Mouse (Mus musculus) skeletal muscle tissue, adult 2 months (tissue): ENCODE data around the gene Ccr9.
"Not testable (repeated sequence)": the region's sequence is repeated elsewhere in the genome, so short reads cannot be mapped to it uniquely, and the experiment has no call there.

Experiments
- DNase-seq: peaks from one replicate; pipeline ENCODE4 v3.0.0-alpha.2; 2012; ENCODE audit warnings: low read depth, low spot score

The Ccr9 gene

DNA sequence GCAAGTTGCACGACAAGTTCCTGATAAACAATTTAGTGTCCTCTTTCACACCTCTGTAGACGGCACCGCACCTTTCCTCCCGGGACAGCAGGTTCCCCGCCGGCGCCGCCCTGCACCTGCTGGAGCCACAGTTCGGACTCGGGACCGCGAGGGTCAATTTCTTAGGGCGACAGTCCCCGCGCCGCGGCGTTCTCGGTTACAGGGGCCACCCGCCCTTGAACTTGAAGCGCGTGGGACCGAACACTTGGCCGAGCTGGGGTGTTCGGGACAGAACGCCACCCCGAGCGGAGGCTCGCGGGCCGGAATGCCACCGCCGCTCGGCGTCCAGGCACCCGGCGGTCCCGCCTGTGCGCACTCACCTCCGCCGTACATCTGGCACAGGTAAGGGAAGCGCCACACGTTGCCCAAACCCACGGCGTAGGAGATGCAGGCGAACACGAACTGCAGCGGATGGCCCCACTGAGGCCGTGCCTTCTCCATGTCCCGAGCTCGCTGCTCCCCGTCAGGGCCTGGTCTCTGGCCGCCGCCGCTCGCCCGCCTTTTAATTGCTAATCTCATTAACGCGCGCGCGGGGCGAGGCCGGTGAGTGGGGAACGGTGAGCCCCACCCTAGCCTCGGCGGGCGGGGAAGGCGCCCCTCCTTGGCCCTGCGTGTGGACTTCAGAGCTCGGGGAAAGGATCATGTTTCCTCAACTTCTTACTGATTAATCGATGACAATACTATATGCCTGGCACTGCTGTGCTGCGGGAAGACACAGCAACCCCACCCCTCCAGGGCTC is at the start of gene Ccr9, which contains the start of gene Slc6a20a:
Gene Ccr9 (plus strand): TSS at position 113 of the 779 bp plus-strand sequence.
Gene Slc6a20a (minus strand): TSS at position 559 of the 779 bp plus-strand sequence.
- no peak for DNase-seq

DNA sequence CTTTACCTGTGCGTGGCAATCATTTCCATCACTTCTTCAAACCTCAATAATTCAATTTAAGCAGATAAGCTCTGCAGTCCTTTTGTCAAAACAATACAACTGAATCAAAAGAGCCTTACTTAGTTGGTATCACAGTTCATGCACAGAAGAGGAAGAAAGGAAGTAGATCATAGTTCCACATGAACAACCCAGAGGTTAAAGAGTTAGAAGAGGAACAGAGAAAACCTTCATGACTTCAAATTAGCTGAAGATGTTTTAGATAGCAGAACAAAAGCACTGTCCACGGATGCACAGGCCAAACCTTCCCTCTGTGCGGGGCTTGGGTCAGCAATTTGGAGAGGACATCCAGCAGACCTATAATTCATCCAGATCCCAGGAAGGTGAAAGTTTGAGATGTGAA is 46.6 kb upstream of the Ccr9 start:
- no peak for DNase-seq

DNA sequence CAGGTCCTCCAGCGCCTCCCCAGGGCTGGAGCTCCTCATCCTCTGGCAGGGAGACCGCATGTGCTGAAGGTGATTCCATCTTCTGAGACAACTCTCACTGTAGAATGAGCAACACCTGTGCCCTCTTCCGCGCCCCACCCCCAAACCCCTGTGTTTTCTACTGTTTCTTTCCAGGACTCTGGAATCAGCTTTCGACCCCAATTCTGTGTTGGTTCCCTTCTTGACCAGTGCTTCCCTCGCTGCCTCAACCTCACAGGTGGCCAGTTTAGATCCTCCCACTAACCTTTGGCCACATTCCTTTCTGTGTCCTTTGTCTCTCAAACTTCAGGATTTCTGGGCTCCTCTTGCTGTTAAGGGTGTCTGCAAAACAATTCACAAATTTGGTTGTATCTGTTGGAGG is 46.0 kb upstream of the Ccr9 start, which contains the start of gene Slc6a20b:
Gene Slc6a20b (minus strand): TSS at position 285 of the 400 bp plus-strand sequence.
- no peak for DNase-seq

DNA sequence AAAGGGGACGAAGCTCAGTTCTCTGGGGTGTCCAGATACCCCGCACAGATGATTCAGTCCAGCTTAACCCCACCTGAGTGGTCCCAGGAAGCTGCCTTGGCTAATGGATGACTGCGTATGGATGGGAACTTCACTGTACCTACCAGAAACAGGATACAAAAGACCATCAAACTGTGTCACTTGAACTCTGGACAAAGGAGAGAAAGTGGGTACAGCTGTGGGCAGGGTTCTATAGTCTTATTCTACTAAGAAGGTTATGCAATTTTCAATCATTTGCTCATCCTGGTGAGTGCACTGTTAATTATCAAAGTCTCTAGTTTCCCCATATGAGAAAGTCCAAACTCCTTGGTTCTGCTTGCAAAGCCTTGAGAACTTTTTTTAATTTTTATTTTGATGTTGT is 45.2 kb upstream of the Ccr9 start:
- no peak for DNase-seq

DNA sequence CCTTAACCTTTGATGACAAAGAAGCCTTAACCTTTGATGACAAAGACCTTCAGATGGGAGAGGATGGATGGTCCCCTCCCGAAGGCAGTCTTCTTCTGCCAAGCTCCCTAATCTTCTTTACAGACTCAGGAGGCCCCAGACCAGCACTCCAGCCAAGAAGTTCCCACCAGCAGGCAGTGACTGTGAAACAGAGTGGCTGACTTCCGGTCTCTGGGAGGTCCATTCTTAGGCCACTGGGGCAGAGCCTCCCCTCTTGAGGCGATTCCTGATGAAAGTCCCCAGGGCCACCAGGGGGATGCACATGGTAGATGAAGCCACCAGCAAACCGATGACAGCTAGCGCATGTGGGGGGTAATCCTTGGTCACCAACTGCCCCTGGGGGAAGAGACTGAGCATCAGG is 41.5 kb upstream of the Ccr9 start:
- no peak for DNase-seq

DNA sequence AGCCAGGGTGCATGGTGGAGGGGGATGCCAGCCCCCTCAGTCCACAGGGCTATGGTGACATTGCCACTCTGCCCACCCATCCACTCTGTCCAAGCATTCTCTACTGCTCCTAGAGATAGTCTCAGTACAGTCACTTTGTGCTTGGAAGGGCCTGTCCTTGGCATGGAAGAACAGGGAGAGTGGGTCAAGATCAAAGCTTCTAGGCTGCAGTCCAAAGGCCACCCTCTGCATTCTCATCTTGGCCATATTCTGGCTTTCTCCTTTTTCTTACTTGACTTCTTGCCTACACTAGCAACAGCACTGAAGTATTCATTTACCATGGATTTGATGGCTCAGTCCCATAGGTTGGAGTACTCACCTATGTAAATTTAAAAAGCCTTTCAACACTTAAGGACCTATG is 40.0 kb upstream of the Ccr9 start:
- DNase-seq, result no peak

DNA sequence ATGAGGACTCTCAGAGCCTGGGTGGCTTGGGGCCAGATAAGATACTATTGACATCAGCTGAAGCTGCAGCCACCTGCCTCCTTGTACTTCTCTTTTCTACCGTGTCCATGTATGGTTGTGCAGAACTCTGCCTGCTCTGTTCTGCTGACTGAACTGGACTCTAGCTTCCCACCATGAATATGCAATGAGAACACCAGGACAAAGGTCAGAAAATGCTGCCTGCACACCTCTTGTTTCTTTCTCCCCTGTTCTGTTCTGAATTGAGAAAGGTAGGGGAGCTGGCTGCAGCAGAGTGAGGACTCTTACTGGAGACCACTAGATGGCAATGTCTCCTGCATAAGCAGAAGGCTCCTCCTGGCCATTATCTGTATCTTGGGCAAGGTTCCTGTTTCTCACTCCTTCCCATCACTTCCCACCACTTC is 39.6 kb upstream of the Ccr9 start:
- no peak for DNase-seq

DNA sequence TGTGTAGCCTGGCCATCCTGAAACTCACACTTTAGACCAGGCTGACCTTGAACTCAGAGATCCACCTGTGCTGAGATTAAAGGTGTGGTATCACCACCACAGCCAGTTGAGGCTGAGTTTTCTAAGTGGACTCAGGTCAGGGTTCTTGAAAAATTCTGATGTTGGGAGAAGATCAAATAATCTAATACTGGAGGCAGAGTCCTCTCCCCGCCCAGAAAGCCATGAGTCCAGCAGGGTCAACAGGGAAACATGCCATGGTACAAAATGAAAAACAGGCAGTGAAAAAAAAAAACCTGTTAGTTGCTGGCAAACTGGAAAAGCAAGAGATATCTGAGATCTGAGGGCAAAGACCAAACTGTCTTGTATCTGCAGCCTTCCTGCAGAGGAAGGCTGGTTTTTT is 38.1 kb upstream of the Ccr9 start:
- no peak for DNase-seq

DNA sequence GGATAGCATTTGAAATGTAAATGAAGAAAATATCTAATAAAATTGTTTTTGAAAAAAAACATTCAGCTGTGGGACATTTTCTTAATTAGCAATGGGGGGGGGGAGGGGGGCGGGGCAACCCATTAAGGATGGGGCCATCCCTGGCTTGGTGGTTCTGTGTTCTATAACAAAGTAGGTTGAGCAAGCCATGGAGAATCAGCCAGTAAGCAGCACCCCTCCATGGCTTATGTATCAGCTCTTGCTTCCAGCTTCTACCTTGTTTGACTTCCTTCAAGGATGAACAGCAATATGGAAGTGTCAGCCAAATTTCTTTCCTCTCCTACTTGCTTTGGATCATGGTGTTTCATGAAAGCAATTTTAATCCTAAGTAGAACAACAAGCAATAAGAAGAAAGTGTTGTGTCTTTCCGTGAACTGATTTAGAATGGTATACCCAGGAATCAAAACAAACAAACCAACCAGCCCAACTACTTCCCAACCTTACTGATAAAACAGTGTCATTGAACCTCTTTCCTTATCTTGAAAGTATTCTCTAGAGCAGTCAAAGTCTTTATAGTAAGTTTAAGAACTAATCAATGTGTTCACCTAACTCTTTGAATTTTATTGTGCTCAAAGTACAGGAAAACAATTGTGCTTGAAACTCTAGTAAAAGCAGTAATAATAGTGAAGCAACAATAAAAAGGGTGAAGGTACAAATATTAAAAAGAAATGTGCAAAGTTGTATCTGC is 28.3 kb upstream of the Ccr9 start:
- DNase-seq, result no peak

DNA sequence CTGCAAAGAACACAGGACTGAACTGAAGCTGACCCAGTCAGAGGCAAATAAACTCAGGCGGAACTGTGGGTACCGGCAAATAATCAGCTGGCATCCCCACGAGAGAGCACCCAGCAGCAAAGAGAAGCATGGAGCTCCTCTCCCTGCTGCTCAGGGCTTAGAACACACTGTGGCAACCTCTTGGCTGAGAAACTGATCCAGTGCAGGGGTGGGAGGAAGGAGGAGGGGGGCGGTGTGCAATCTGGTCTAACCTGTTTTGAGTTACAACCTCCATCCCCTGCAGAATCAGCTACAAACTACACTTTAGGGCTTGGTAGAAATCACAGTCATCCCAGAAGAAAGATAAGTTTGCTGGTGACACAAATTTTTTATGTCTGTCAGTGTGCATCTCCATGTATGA is 26.9 kb upstream of the Ccr9 start:
- DNase-seq, result no peak

DNA sequence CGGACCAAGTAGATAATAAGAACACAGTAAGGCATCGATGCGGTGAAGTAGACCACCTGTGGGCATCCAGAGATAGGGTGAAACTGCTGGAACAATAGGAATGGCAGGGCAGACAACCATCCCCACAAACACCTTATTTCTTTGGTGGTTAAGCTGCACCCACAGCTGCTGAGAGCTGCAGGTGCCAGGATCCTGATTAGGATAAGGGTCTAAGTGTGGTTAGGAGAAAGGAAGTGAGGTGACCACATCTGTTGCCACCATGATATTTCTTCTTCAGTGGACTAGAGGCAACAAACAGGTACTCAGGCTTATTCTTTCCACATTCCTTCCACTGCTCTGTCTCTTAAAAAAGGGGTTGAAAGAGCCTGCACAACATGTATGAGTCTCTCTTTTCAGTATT is 20.8 kb upstream of the Ccr9 start:
- no peak for DNase-seq

DNA sequence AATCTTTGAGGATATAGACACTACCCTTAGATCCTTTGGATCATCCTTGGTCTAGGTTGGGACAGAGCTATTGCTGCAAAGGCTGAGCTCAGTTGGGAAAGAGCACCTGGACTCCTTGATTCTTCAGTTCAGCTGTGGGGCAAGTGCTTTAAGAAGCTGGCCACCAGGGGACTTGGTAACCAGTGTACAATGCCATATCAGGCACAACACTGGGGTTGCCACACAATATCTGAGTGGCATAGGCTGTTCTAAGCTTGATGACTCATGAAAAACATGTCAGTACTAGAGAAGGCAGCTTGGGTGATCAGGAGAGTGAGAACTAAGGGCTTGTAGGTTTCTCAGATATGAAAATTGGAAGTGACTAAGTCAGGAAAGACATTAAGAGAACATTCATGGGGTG is 19.3 kb upstream of the Ccr9 start:
- DNase-seq, result no peak

DNA sequence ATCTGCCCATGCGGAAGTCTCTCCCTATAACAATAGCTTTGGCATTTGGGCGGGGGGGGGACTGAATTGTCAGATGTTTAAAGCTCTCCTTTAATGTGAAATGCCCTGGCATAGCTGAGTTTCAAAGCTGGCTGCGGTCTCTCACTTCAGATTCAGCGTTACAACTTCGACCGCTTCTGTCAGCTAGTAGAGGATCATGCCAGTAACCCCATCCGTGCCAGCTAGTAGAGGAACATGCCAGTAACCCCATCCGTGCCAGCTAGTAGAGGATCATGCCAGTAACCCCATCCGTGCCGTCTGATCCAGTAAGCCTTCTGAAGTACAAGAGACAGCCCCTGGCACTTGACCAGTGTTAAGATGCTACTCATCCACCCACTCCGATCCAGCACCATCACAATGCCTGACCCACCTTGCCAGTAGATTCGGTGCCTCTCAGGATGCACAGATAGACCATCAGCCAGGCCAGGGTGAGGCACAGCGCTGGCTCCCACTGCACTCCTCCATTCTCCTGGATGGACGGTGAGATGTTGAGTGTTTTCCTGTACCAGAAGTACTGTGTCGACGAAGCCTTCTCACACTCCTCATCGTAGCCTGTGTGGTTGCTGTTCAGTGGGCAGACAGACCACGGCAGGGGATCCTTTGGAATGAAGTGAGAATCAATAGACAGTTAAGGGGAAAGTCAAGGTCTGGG is 18.1 kb upstream of the Ccr9 start:
- not testable (repeated sequence) for DNase-seq

DNA sequence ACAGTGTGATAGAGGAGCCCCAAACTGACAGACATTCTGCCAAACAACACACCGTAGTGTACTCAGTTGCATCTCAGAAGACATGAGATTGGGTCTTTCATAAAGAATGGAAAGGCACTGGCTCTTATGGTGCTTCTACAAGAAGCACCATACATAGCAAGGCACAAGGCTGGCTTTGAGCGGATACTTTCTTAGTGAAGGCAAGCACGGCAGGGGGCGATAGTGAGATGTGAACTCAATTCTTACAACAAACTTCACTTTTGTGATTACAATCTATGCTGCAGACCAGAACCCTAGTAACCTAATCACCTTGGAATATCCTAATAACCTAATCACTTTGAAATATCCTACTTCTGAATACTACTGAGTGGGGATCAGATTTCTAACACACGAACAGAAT is 12.6 kb upstream of the Ccr9 start:
- peak; percentile 7 for DNase-seq

DNA sequence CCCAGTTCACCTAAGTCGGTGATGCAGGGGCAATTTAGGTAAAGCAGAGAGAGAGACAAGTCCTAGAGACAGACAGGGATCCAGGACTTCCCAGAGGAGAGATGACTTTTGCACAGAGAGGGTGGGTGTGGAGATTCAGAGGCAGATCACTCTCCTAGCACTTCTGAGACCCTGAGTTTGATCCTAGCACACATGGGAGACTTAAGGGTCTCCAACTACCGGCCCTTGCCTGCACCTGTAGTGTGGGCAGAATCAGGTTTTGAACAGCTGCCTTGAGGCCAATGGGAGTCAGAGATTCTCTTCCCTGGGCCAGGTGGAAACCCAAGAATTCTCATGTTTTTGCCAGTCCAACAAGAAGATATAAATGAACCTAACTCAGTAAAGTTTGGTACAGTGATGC is 959 bp downstream of the Ccr9 start:
- DNase-seq, result no peak

DNA sequence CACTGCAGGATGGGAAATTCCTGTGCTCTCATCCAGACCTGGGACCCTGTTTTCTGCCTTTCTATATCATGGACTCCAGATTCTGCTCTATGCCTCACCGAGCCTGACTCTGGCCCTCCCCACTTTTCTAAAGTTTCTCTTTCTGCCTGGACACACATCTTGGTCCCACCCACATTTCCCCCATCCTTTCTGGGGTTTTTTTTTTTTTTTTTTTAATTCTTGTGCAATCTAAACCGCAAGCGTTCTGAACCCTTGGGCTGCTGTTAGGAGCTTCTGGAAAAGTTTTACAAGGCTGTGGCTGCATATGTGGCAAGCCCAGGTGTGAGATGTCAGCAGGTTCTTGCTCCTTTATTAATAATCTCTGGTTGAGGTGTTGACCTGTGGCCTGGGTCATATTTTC is 5.5 kb downstream of the Ccr9 start:
- no peak for DNase-seq

DNA sequence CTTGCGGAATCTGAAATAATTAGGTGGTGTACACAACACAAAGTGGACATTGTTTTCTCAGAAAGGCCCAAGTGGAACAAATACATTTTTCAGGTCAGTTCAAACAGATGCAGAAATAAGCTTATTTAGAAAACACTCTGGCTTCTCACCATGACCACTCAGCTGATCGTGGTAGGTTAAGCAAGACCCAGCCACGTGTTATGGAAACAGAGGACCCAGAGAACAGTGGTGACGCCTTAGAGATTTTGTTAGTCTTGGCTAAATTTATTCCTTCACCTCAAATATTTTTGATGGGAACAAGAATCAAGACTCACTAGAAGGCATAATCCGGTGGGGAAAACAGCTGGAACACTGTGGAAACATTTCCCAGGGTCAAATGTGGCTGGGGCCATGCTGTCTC is 8.0 kb downstream of the Ccr9 start:
- no peak for DNase-seq

DNA sequence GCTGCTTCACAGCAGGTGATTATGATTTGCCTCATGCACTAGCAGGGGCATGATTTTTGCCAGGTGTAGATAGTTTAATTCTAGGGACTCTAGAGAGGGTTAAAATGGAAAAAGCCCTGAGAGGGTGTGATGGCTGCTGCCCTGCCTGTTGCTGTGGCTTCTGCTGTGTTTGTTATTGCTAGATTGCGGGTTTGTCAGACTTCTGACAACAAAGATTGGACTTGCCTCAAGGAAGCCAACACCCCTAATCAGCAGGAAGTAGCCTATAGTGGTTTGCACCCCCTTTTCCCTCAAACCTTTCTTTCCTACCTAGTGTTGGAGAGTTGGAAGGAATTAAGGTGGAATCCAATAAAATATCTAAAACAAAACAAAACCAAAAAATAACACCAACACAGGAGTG is 10.0 kb downstream of the Ccr9 start:
- DNase-seq, result no peak

DNA sequence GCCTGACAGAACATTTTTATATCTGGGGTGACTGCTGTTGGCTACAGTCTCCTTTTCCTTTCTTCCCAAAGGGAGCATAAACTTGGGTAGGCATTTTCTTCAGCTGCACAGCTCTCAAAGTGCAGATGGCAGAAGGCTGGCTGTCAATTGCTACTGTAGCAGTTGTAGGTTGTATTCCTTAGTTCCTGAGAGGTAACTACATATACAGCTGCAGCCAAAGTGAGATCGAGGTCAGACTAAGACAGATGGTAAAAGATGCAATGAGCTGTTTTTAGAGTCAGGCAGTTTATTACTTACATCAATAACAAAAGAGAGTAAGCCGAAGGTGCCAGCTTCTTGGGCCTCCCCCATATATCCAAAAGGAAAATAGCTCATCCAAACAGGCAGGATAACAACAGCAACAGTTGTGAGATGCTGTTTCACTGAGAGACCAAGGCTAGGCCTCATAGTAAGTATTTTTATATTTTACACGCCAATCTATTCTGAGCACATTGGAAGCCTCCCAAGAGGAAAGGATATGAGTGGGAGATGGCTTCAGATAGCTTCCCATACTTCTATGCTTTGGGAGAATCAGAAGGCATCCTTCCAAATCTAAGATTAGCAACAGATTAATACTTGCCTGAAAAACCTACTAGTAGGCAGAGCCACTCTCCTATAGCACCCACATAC is 17.5 kb downstream of the Ccr9 start:
- DNase-seq, result no peak

DNA sequence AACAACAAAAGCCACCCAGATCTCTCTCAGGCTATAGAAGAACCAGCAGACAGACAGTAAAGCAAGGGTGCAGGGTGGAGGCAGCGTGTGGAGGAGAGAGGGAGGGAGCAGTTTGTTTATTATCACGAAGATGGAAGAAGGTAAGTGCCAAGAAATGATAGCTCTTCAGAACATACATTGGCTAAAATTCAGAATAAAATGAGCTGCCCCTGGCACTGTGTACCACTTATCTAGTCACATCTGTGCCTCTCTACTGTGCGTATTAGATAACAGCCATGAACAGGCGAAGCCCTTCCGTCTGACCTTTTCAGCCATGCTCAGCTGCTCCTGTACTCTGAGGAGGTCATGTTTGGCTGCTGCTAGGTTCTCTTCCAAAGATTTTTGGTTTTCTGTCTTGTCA is 23.6 kb downstream of the Ccr9 start:
- DNase-seq, result no peak

DNA sequence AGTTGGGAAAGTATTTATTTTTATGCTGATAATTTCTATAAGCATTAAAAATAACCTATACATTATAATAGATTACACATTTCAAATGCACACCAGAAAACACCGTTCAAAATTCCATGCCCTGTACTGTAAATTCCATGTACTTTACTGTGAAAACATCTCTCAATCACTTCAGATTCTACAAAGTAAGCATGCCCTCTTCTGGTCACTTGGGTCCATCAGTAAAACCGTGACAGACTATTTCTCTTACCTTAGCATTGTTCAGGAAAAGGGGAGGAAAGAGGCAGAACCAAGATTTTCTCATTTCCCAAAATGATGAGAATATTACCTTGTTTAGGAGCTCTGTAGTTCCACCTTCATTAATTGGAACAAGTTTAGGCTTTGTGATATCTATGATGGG is 31.0 kb downstream of the Ccr9 start:
- DNase-seq, result no peak

DNA sequence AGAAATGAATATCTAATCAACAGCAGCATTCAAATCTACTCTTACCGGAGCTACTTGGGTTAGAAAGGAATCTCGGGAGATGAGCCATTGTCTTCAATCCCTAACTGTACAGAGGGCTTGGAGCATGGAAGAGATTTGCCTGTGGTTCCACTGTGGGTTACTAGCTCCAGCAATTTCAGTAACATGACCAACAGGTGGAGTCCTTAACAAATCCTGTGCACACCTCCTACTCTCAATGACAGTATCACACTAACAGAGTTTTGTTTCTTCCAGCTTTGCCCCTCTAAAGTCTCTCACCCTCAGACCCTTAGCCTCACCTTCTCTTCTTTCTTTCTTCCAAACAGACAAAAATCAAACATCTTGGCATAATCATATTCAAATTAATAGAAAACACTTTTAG is 34.9 kb downstream of the Ccr9 start:
- no peak for DNase-seq
